ENCODE assay signal across 9 mouse cellular contexts in the genomic region with DNA sequence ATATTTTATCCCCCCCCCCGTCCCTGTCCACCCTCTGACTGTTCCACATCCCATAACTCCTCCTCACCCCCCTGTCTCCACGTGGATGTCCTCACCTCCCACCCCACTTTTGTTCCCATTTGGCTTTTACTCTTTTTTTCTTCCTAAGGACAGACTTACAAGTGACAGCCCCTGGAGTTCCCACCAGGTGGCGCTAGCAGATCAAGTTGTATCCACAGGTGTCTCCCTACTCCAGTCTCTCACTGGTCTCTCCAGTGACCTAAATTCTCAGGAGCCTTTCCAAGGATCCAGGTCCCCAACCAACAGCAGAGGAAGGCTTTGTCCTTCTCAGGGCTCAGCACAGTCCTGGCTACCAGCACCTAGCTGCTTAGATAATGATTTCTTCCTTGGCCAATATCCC.
DNase-seq lines count a peak whose midpoint lies in the region; ATAC-seq and TF ChIP-seq lines count a peak whose summit lies in the region.
"Had no signal": no experiment of that assay in that cellular context is flagged by ENCODE, and none has a peak within 500 bp of the region (broad histone marks: within the 10 kb centered on the region; RNA-seq: fewer than 3 reads in every experiment).

No protein-coding gene starts in this region.

- peak; percentile 21 for DNase-seq in MEL (ENCODE audit: low read depth, low spot score)
- peak; percentile 19 for DNase-seq in c-Kit-positive CD71-negative TER-119-negative erythroid progenitor cells, embryonic 14.5 days (ENCODE audit: low read depth)
- DNase-seq in frontal cortex, postnatal 25 days (ENCODE audit: low spot score in 2 of 2) = peak; percentile 70 to 73
- peak; percentile 79 to 86 for DNase-seq in layer of hippocampus, postnatal 10 days (ENCODE audit: low spot score in 2 of 2)
- DNase-seq in retina, embryonic 14.5 days (ENCODE audit: low spot score) = peak; percentile 88

- no peaks in the 10 kb centered on the region for H3K36me3 ChIP-seq in intestine, postnatal 0 days (ENCODE audit: control insufficient read depth, insufficient read depth)
- no peaks in the 10 kb centered on the region for H3K36me3 ChIP-seq in intestine, embryonic 16.5 days (ENCODE audit: control insufficient read depth, insufficient read depth, low read length)
- no peaks in the 10 kb centered on the region for H3K36me3 ChIP-seq in MEL (ENCODE audit: control insufficient read depth in 1 of 2, insufficient read depth in 2 of 2, low read length in 2 of 2)
- H3K36me3 ChIP-seq: embryonic facial prominence, embryonic 15.5 days had no signal

- no peaks in the 10 kb centered on the region for H3K79me2 ChIP-seq in MEL (ENCODE audit: control insufficient read depth, insufficient read depth, low read length, poor library complexity)

- WGBS in intestine, postnatal 0 days = 1% methylated on average over 3 of the region's 3 CpGs
- WGBS in intestine, embryonic 16.5 days = 2% methylated on average over 3 of the region's 3 CpGs

- TF ChIP-seq CTCF in intestine, postnatal 0 days (IDR thresholded peaks at IDR 0.05; ENCODE audit: low read depth) = peak; percentile 50
- TF ChIP-seq CTCF in MEL (IDR thresholded peaks at IDR 0.05 in 2 of 3, conservative IDR thresholded peaks at IDR 0.05 in 1 of 3; ENCODE audit: control insufficient read depth in 1 of 3, insufficient read depth in 1 of 3, low read depth in 2 of 3, low read length in 3 of 3, poor library complexity in 1 of 3, severe bottlenecking in 1 of 3) = peak; percentile 15 to 44 (median 16); a peak in 4 of 6 replicates

- no peak overlapping the region for H3K27ac ChIP-seq in intestine, postnatal 0 days (ENCODE audit: low read depth, low read length)
- H3K27ac ChIP-seq in intestine, embryonic 16.5 days (ENCODE audit: low read length) = no peak overlapping the region
- H3K27ac ChIP-seq in MEL (ENCODE audit: control insufficient read depth, low read depth, low read length) = no peak overlapping the region
- H3K27ac ChIP-seq: embryonic facial prominence, embryonic 15.5 days had no signal

- H3K4me2 ChIP-seq in intestine, postnatal 0 days (replicated peaks; ENCODE audit: low read depth) = no peak overlapping the region
- no peak overlapping the region for H3K4me2 ChIP-seq in intestine, embryonic 16.5 days (ENCODE audit: low read depth, low read length)
- H3K4me2 ChIP-seq: embryonic facial prominence, embryonic 15.5 days had no signal

- H3K27me3 ChIP-seq in intestine, postnatal 0 days (replicated peaks; ENCODE audit: control insufficient read depth, insufficient read depth, low read length) = no peaks in the 10 kb centered on the region
- no peaks in the 10 kb centered on the region for H3K27me3 ChIP-seq in intestine, embryonic 16.5 days (replicated peaks; ENCODE audit: control insufficient read depth, insufficient read depth, low read length)
- H3K27me3 ChIP-seq in MEL (ENCODE audit: control insufficient read depth in 1 of 2, insufficient read depth in 2 of 2, low read length in 2 of 2) = no peaks in the 10 kb centered on the region
- H3K27me3 ChIP-seq: embryonic facial prominence, embryonic 15.5 days had no signal

- no peak overlapping the region for H3K4me3 ChIP-seq in intestine, postnatal 0 days (ENCODE audit: low read depth, low read length)
- H3K4me3 ChIP-seq in intestine, embryonic 16.5 days (ENCODE audit: low read length) = no peak overlapping the region
- no peak overlapping the region for H3K4me3 ChIP-seq in MEL (ENCODE audit: control insufficient read depth in 1 of 2, insufficient read depth in 1 of 2, low read depth in 2 of 2, low read length in 2 of 2)
- H3K4me3 ChIP-seq: embryonic facial prominence, embryonic 15.5 days had no signal

- no peak overlapping the region for H3K9ac ChIP-seq in intestine, postnatal 0 days (ENCODE audit: low read depth, low read length)
- no peak overlapping the region for H3K9ac ChIP-seq in intestine, embryonic 16.5 days (ENCODE audit: low read depth, low read length)
- H3K9ac ChIP-seq in MEL (ENCODE audit: control insufficient read depth, low read depth, low read length, poor library complexity, severe bottlenecking) = no peak overlapping the region
- H3K9ac ChIP-seq: embryonic facial prominence, embryonic 15.5 days had no signal

- ATAC-seq in intestine, postnatal 0 days = no peak
- no peak for ATAC-seq in intestine, embryonic 16.5 days
- no peak for ATAC-seq in inflammation-experienced regulatory T-cells, adult 6 months

- TF ChIP-seq RAD21 in MEL (IDR thresholded peaks at IDR 0.05; ENCODE audit: low read depth, low read length) = peak; percentile 15

- TF ChIP-seq POLR2A in MEL (IDR thresholded peaks at IDR 0.05; ENCODE audit: control insufficient read depth in 1 of 2, insufficient read depth in 1 of 2, low read depth in 1 of 2, low read length in 2 of 2, poor library complexity in 1 of 2) = no peak

- no peak for TF ChIP-seq EP300 in MEL (IDR thresholded peaks at IDR 0.05; ENCODE audit: low read depth in 1 of 2, low read length in 2 of 2)

- no peaks in the 10 kb centered on the region for H3K9me3 ChIP-seq in intestine, postnatal 0 days (ENCODE audit: control insufficient read depth)
- no peaks in the 10 kb centered on the region for H3K9me3 ChIP-seq in intestine, embryonic 16.5 days (ENCODE audit: control insufficient read depth, low read length)
- no peaks in the 10 kb centered on the region for H3K9me3 ChIP-seq in MEL (replicated peaks; ENCODE audit: insufficient read depth, low read length)
- H3K9me3 ChIP-seq: embryonic facial prominence, embryonic 15.5 days had no signal

- no peaks in the 10 kb centered on the region for H3K4me1 ChIP-seq in intestine, postnatal 0 days (replicated peaks; ENCODE audit: control insufficient read depth, insufficient read depth, low read length)
- no peaks in the 10 kb centered on the region for H3K4me1 ChIP-seq in intestine, embryonic 16.5 days (ENCODE audit: control insufficient read depth, insufficient read depth, low read length)
- H3K4me1 ChIP-seq in MEL (ENCODE audit: control insufficient read depth in 1 of 2, insufficient read depth in 2 of 2, low read length in 2 of 2) = no peaks in the 10 kb centered on the region
- H3K4me1 ChIP-seq: embryonic facial prominence, embryonic 15.5 days had no signal

TF ChIP-seq in MEL, 35 proteins besides CTCF, POLR2A, EP300 and RAD21:
- no peak for TF ChIP-seq RCOR1 (IDR thresholded peaks at IDR 0.05; ENCODE audit: low read depth, low read length)
- no peak for TF ChIP-seq ETS1 (IDR thresholded peaks at IDR 0.05; ENCODE audit: low read depth, low read length)
- TF ChIP-seq HCFC1 (IDR thresholded peaks at IDR 0.05; ENCODE audit: low read depth, low read length) = no peak
- TF ChIP-seq CHD1 (IDR thresholded peaks at IDR 0.05; ENCODE audit: low read depth, low read length) = no peak
- TF ChIP-seq ZC3H11A (IDR thresholded peaks at IDR 0.05; ENCODE audit: low read depth, low read length) = no peak
- TF ChIP-seq NELFE (IDR thresholded peaks at IDR 0.05; ENCODE audit: low read depth, low read length) = no peak
- no peak for TF ChIP-seq MYC (IDR thresholded peaks at IDR 0.05; ENCODE audit: low read depth, low read length)
- TF ChIP-seq POLR2AphosphoS2 (IDR thresholded peaks at IDR 0.05; ENCODE audit: low read length) = no peak
- TF ChIP-seq SMC3 (IDR thresholded peaks at IDR 0.05; ENCODE audit: low read depth, low read length) = no peak
- TF ChIP-seq ELF1 (IDR thresholded peaks at IDR 0.05; ENCODE audit: low read depth, low read length) = no peak
- TF ChIP-seq MXI1 (IDR thresholded peaks at IDR 0.05; ENCODE audit: low read depth, low read length) = no peak
- TF ChIP-seq GATA1 (IDR thresholded peaks at IDR 0.05; ENCODE audit: low read depth, low read length) = no peak
- no peak for TF ChIP-seq ZKSCAN1 (IDR thresholded peaks at IDR 0.05; ENCODE audit: low read depth, low read length)
- no peak for TF ChIP-seq UBTF (IDR thresholded peaks at IDR 0.05; ENCODE audit: borderline replicate concordance, insufficient read depth, low read depth, low read length)
- no peak for TF ChIP-seq USF2 (IDR thresholded peaks at IDR 0.05; ENCODE audit: borderline replicate concordance in 1 of 2, insufficient read depth in 1 of 2, low read depth in 1 of 2, low read length in 2 of 2)
- TF ChIP-seq MEF2A (IDR thresholded peaks at IDR 0.05; ENCODE audit: extremely low read depth, insufficient replicate concordance, low read depth, low read length, poor library complexity, severe bottlenecking) = no peak
- TF ChIP-seq MAX (IDR thresholded peaks at IDR 0.05; ENCODE audit: low read length) = no peak
- no peak for TF ChIP-seq TBP (IDR thresholded peaks at IDR 0.05; ENCODE audit: low read depth, low read length)
- TF ChIP-seq BHLHE40 (IDR thresholded peaks at IDR 0.05; ENCODE audit: borderline replicate concordance, low read depth, low read length) = no peak
TF ChIP-seq in MEL: peak in this region for 0.

Comparison
In these comparisons a context has a peak if more than half of its experiments do, and no peak if none do; other contexts are left out.
1. DNase-seq: peak in every context shown above with its lines; median percentile 88 in retina, embryonic 14.5 days; 82 in layer of hippocampus, postnatal 10 days; 72 in frontal cortex, postnatal 25 days; 21 in MEL; 19 in c-Kit-positive CD71-negative TER-119-negative erythroid progenitor cells, embryonic 14.5 days.